Mouse (Mus musculus): ENCODE data around the gene Sema5a. TPM values are rescaled to one million over a fixed set of nuclear protein-coding genes. Genes with fewer than 3 reads are reported as not detected.

Gene Sema5a
- polyA plus RNA-seq, 1 experiment from 2014 or later, result 24.9 TPM

DNA sequence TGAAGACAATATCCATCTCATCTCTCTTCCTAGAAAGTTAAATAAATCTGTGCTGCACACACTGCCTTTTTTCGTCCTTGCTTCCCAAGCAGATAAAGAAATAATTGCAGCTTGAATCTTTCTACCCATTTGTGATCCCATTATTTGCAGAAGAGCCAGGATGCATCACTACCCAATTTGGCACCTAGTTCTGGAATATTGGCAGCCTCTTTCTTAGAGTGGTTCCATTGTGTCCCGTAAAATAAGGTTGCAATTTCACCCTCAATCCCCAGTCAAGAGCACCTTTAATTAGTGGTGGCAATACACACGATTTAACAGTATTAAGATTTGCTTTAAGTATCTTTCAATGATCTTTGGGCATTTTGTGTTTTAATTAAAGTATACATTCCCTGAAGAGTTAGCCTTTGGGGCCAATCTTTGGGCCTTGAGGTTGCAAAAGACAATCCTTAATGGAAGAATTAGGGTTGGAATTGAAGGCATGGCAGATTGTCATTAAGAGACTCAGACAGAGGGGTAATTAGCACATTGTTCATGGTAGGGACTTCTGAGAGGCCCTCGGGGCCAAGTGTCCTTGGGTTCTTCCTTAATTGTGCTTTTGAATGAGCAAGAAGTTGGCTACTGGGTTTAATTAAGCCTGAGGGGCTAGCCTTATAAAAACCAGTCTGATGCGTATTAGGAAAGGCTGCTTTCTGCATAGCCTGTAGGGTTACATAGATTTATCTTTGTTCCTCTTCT lies 14.9 kb downstream of the Sema5a start:
- Histone ChIP-seq H3K4me1 (ENCODE audit: control insufficient read depth, insufficient read depth, low read length) (peaks cover 22% of the 10 kb centered on the region; the same call in 1 of the 2 replicates), H3K36me3 (ENCODE audit: control insufficient read depth, insufficient read depth, low read length) (no peaks in the 10 kb centered on the region), H3K9ac (replicated peaks; ENCODE audit: low read depth, low read length) (no peak overlapping the region), H3K27ac (ENCODE audit: low read length) (no peak overlapping the region), H3K9me3 (ENCODE audit: control insufficient read depth, low read depth, low read length) (no peaks in the 10 kb centered on the region), H3K4me2 (replicated peaks; ENCODE audit: low read depth, low read length) (no peak overlapping the region), H3K27me3 (ENCODE audit: control insufficient read depth, insufficient read depth, low read length) (no peaks in the 10 kb centered on the region), H3K4me3 (ENCODE audit: low read depth, low read length) (no peak overlapping the region)
- WGBS, result 84% methylated on average over 5 of the region's 5 CpGs
- no peak for ATAC-seq (ENCODE audit: insufficient number of reproducible peaks, insufficient read depth, low FRiP score, low read depth)

DNA sequence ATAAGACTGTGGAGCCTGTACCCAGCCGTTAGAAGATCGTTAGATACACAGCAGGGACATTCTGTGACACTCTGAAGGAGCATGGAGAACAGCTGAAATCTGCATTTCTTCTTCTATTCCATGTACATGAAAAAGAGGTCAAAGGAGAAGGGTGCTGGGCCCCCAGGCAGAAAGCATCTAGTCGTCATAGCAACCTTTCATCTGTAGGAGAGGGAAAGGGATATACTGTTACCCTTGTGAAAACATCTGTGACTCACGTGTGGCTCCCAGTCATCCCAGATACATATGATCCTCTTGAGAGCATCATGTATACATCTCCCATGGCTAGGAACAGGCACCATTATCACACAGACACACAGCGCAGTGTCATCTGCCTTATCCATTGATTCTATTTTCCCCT lies 16.3 kb downstream of the Sema5a start:
- Histone ChIP-seq H3K4me1 (ENCODE audit: control insufficient read depth, insufficient read depth, low read length) (peaks cover 33% of the 10 kb centered on the region; the same call in 1 of the 2 replicates), H3K36me3 (ENCODE audit: control insufficient read depth, insufficient read depth, low read length) (no peaks in the 10 kb centered on the region), H3K4me3 (ENCODE audit: low read depth, low read length) (no peak overlapping the region), H3K27ac (ENCODE audit: low read length) (no peak overlapping the region), H3K9ac (replicated peaks; ENCODE audit: low read depth, low read length) (no peak overlapping the region), H3K27me3 (ENCODE audit: control insufficient read depth, insufficient read depth, low read length) (no peaks in the 10 kb centered on the region), H3K4me2 (replicated peaks; ENCODE audit: low read depth, low read length) (no peak overlapping the region), H3K9me3 (ENCODE audit: control insufficient read depth, low read depth, low read length) (no peaks in the 10 kb centered on the region)
- no peak for ATAC-seq (ENCODE audit: insufficient number of reproducible peaks, insufficient read depth, low FRiP score, low read depth)
- WGBS, result 59% methylated on average over 5 of the region's 5 CpGs

DNA sequence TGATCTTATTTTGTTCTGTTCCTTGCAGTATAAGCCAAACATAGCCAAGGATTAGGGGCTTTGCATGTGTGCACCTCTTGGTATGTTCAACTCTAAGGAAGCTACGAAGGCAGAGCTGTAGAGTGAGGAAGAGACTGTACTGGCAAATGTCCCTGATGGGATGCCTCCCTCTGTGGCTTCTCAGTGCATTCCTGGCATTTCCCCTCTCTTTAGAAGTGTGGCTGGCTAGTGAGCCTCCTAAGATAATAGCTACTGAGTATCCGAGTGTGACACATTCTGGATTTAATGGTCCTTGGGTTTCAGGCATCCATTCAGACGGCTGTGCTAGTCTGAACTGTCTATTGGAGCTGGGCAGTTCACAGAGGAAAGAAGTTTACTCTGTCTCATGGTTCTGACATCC lies 19.0 kb downstream of the Sema5a start:
- no peak overlapping the region for H3K9ac ChIP-seq (replicated peaks; ENCODE audit: low read depth, low read length)
- H3K4me2 ChIP-seq (replicated peaks; ENCODE audit: low read depth, low read length), result no peak overlapping the region
- H3K4me1 ChIP-seq (ENCODE audit: control insufficient read depth, insufficient read depth, low read length), result peaks cover 33% of the 10 kb centered on the region
- no peak for ATAC-seq (ENCODE audit: insufficient number of reproducible peaks, insufficient read depth, low FRiP score, low read depth)
- H3K27me3 ChIP-seq (ENCODE audit: control insufficient read depth, insufficient read depth, low read length), result no peaks in the 10 kb centered on the region
- H3K9me3 ChIP-seq (ENCODE audit: control insufficient read depth, low read depth, low read length), result no peaks in the 10 kb centered on the region
- 76% methylated on average over 3 of the region's 3 CpGs for WGBS
- no peak overlapping the region for H3K27ac ChIP-seq (ENCODE audit: low read length)
- H3K36me3 ChIP-seq (ENCODE audit: control insufficient read depth, insufficient read depth, low read length), result no peaks in the 10 kb centered on the region
- H3K4me3 ChIP-seq (ENCODE audit: low read depth, low read length), result no peak overlapping the region

DNA sequence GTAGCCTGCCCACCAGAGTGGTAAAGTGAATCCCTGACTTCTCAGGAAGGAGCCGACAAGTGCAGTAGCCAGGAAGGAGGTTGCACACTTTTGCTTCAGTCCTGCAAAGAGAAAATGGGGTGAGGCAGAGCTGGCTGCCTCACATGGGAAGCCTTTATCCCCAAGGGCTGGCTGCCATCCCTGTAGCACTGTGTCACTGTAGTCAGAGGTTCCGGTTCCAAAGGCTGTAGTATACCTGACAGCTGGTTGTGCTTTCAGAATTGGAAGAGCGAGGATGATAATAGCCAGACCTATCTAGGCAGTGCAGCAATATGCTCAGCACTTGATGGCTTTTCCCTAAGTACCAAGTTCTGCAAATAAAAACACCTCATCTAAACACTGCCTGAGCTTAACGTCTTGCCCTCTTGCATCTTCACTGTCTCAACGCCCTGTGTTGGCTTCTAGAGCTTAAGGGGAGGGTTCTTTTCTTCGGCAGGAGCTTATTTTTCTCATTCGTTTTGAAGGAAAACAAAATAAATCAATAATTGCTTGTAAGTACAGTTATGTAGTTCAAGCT lies 20.3 kb downstream of the Sema5a start:
- Histone ChIP-seq H3K4me1 (ENCODE audit: control insufficient read depth, insufficient read depth, low read length) (peaks cover 33% of the 10 kb centered on the region), H3K27ac (ENCODE audit: low read length) (peak overlapping the region; percentile 4; the same call in 1 of the 2 replicates), H3K4me2 (replicated peaks; ENCODE audit: low read depth, low read length) (no peak overlapping the region), H3K27me3 (ENCODE audit: control insufficient read depth, insufficient read depth, low read length) (no peaks in the 10 kb centered on the region), H3K36me3 (ENCODE audit: control insufficient read depth, insufficient read depth, low read length) (no peaks in the 10 kb centered on the region), H3K9me3 (ENCODE audit: control insufficient read depth, low read depth, low read length) (no peaks in the 10 kb centered on the region), H3K9ac (replicated peaks; ENCODE audit: low read depth, low read length) (no peak overlapping the region), H3K4me3 (ENCODE audit: low read depth, low read length) (no peak overlapping the region)
- 59% methylated on average over 7 of the region's 7 CpGs for WGBS
- peak; percentile 43; the same call in 1 of the 2 replicates for ATAC-seq (ENCODE audit: insufficient number of reproducible peaks, insufficient read depth, low FRiP score, low read depth)

DNA sequence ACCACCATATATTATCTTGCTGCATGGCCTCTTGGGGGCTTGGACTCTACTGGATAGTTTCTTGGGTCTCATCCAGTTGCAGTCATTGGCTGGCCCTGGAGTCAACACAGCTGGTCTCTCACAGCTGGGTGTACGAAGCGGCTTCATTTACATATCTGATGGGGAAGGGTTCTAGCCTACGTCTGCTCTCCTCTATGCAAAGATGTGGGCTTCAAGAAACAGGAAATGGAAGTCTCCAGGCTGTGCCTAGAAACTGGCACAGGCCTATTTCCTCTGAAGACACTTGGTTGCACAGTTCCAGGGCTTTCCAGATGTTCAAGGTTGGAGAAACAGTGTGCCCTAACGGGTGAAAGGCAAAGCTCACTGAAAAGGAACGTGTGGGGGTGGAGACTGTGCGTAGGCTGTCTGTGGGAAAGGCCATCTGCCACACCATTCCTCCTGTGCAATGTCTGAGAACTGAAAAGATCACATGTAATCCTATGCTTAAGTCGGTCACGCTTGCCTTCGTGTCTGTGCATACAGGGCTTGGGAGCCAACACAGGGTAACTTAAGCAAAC lies 20.8 kb downstream of the Sema5a start:
- Histone ChIP-seq H3K27me3 (ENCODE audit: control insufficient read depth, insufficient read depth, low read length) (no peaks in the 10 kb centered on the region), H3K36me3 (ENCODE audit: control insufficient read depth, insufficient read depth, low read length) (no peaks in the 10 kb centered on the region), H3K4me2 (replicated peaks; ENCODE audit: low read depth, low read length) (0 out of 2 replicates have a peak overlapping the region, but pooled peaks have one; percentile 12), H3K27ac (ENCODE audit: low read length) (peak overlapping the region; percentile 68), H3K9ac (replicated peaks; ENCODE audit: low read depth, low read length) (no peak overlapping the region), H3K4me1 (ENCODE audit: control insufficient read depth, insufficient read depth, low read length) (peaks cover 33% of the 10 kb centered on the region), H3K9me3 (ENCODE audit: control insufficient read depth, low read depth, low read length) (no peaks in the 10 kb centered on the region), H3K4me3 (ENCODE audit: low read depth, low read length) (no peak overlapping the region)
- WGBS, result 44% methylated on average over 9 of the region's 9 CpGs
- ATAC-seq (ENCODE audit: insufficient number of reproducible peaks, insufficient read depth, low FRiP score, low read depth), result peak; percentile 85; the same call in 1 of the 2 replicates

DNA sequence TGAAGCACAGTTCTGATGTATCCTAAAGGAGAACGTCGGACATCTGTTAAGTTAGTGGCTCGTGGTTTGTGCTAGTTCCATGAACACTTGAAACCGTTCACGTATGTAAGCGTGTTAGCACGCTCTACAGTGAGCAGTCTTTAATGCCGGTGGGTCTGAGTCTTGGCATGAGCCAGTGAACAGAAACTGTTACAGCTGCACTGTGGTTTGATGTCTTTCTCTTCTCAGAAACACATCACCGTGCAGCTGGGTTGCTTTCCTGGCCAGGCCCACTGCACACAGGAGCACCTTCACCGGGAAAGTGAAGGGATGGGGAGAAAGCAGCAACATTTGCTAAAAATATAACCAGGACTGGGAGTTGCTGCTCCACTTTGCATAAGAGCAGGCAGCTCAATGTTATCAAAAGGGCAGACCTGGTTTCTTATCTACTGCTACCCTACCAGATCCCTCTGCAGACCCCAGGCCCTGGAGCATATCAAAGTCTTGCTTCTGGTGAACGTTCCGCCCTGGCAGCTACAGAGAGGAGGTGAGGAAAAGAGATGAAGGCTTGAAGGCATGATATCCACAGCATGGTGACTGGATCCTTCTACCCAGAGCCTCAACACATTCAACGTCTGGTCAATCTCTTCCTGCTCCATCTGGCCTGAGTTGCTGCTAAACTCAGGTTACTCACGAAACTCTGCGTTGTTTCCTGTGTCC lies 21.7 kb downstream of the Sema5a start:
- ATAC-seq (ENCODE audit: insufficient number of reproducible peaks, insufficient read depth, low FRiP score, low read depth), result no peak
- no peaks in the 10 kb centered on the region for H3K9me3 ChIP-seq (ENCODE audit: control insufficient read depth, low read depth, low read length)
- no peak overlapping the region for H3K9ac ChIP-seq (replicated peaks; ENCODE audit: low read depth, low read length)
- peaks cover 26% of the 10 kb centered on the region for H3K4me1 ChIP-seq (ENCODE audit: control insufficient read depth, insufficient read depth, low read length)
- 72% methylated on average over 15 of the region's 15 CpGs for WGBS
- H3K36me3 ChIP-seq (ENCODE audit: control insufficient read depth, insufficient read depth, low read length), result no peaks in the 10 kb centered on the region; the same call in 1 of the 2 replicates
- H3K4me2 ChIP-seq (replicated peaks; ENCODE audit: low read depth, low read length), result no peak overlapping the region
- H3K27ac ChIP-seq (ENCODE audit: low read length), result peak overlapping the region; percentile 68
- H3K4me3 ChIP-seq (ENCODE audit: low read depth, low read length), result no peak overlapping the region
- no peaks in the 10 kb centered on the region for H3K27me3 ChIP-seq (ENCODE audit: control insufficient read depth, insufficient read depth, low read length)

DNA sequence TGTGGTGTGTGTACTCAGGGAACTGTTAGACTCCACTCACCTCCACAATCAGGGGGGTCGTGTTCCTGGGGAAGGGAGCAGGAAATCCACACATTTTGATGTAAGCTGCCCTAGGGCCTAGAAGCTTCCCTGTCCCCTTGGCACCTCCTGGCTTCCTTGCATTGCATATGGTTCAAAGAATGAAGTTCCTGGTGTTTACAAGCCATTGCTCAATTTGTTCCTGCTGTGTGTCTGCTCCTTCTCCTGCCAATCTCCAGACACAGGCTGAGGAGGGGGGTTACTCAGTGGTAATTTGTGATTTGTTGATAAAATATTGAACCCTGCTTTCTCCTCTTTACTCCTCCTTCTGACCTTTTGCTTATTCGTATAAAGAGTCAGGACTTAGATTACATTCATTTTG lies 25.5 kb downstream of the Sema5a start:
- Histone ChIP-seq H3K36me3 (ENCODE audit: control insufficient read depth, insufficient read depth, low read length) (no peaks in the 10 kb centered on the region; the same call in 1 of the 2 replicates), H3K27me3 (ENCODE audit: control insufficient read depth, insufficient read depth, low read length) (no peaks in the 10 kb centered on the region), H3K4me3 (ENCODE audit: low read depth, low read length) (no peak overlapping the region), H3K9me3 (ENCODE audit: control insufficient read depth, low read depth, low read length) (no peaks in the 10 kb centered on the region), H3K9ac (replicated peaks; ENCODE audit: low read depth, low read length) (no peak overlapping the region), H3K4me1 (ENCODE audit: control insufficient read depth, insufficient read depth, low read length) (peaks cover 15% of the 10 kb centered on the region), H3K4me2 (replicated peaks; ENCODE audit: low read depth, low read length) (no peak overlapping the region), H3K27ac (ENCODE audit: low read length) (no peak overlapping the region)
- WGBS, result 65% methylated on average over 2 of the region's 2 CpGs
- ATAC-seq (ENCODE audit: insufficient number of reproducible peaks, insufficient read depth, low FRiP score, low read depth), result no peak

DNA sequence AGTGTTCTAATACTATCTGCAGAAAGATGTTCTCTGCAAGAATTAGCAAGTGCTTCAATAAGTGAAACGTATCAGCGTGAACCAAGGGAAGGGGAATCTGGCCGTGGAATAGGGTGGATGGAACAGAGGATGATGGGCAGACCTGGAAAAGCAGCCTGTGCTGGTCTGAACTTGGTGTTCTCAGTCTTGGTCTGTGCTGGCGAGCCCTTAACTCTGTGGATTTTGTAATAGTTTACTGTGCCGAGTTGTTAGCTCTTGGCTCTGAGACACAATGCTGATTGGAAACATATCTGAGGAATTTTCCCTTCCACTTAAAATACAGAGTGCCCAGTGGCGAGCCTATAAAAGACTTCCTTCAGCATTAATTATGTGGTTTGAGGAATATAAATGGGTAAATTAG lies 29.3 kb downstream of the Sema5a start:
- WGBS, result 85% methylated on average over 6 of the region's 6 CpGs
- Histone ChIP-seq H3K4me3 (ENCODE audit: low read depth, low read length) (no peak overlapping the region), H3K9me3 (ENCODE audit: control insufficient read depth, low read depth, low read length) (no peaks in the 10 kb centered on the region), H3K4me2 (replicated peaks; ENCODE audit: low read depth, low read length) (no peak overlapping the region), H3K27me3 (ENCODE audit: control insufficient read depth, insufficient read depth, low read length) (no peaks in the 10 kb centered on the region), H3K27ac (ENCODE audit: low read length) (no peak overlapping the region), H3K4me1 (ENCODE audit: control insufficient read depth, insufficient read depth, low read length) (no peaks in the 10 kb centered on the region), H3K36me3 (ENCODE audit: control insufficient read depth, insufficient read depth, low read length) (no peaks in the 10 kb centered on the region; the same call in 1 of the 2 replicates), H3K9ac (replicated peaks; ENCODE audit: low read depth, low read length) (no peak overlapping the region)
- ATAC-seq (ENCODE audit: insufficient number of reproducible peaks, insufficient read depth, low FRiP score, low read depth), result no peak
